Mouse (Mus musculus) ES-E14 (cell line): ENCODE results near the gene Fbxl4. TPM values are rescaled to one million over a fixed set of nuclear protein-coding genes. Genes with fewer than 3 reads are reported as not detected.

Experiments used
- DNase-seq: peaks from one replicate; pipeline ENCODE4 v3.0.0-alpha.2; 2013; ENCODE audit warnings: low read depth, low spot score
- H3K27ac ChIP-seq: 2 replicates; pipeline ENCODE4 v1.5.1; 2012; ENCODE audit warnings: low read depth, mild to moderate bottlenecking, low read length, moderate library complexity, mixed read lengths; ENCODE audit not compliant: poor library complexity, insufficient read depth, severe bottlenecking
- H3K36me3 ChIP-seq: 2 replicates; pipeline ENCODE4 v1.6.1; 2012; ENCODE audit warnings: mild to moderate bottlenecking, low read length, moderate library complexity, mixed read lengths; ENCODE audit not compliant: control insufficient read depth, poor library complexity, insufficient read depth, severe bottlenecking
- H3K4me1 ChIP-seq, 2 experiments: fragments of 150-350 bp in 1 of 2; sonication (generic) in 1 of 2; 2 replicates each; pipeline ENCODE4 v1.6.1; 2012; ENCODE audit warnings: low read length in 2 of 2, mild to moderate bottlenecking in 1 of 2, mixed read lengths in 1 of 2; ENCODE audit not compliant: control insufficient read depth in 2 of 2, insufficient read depth in 2 of 2, poor library complexity in 1 of 2
- H3K4me3 ChIP-seq, 2 experiments: fragments of 150-350 bp in 1 of 2; sonication (generic) in 1 of 2; 2 replicates each; pipeline ENCODE4 v1.5.1; 2012; ENCODE audit warnings: low read length in 2 of 2, low read depth in 1 of 2, mild to moderate bottlenecking in 1 of 2, mixed read lengths in 1 of 2; ENCODE audit not compliant: insufficient read depth in 1 of 2, poor library complexity in 1 of 2, severe bottlenecking in 1 of 2
- H3K9ac ChIP-seq: 2 replicates; pipeline ENCODE4 v1.6.1; 2012; ENCODE audit warnings: low read depth, mild to moderate bottlenecking, low read length, mixed read lengths; ENCODE audit not compliant: poor library complexity, insufficient read depth, severe bottlenecking
- H3K9me3 ChIP-seq: fragments of 150-350 bp; sonication (generic); 2 replicates; pipeline ENCODE4 v1.6.1; 2012; ENCODE audit warnings: low read depth, mild to moderate bottlenecking, low read length; ENCODE audit not compliant: control insufficient read depth, insufficient read depth
- CHD2 ChIP-seq: IDR thresholded peaks from 2 replicates; pipeline ENCODE4 v1.6.1; 2014; ENCODE audit warnings: mild to moderate bottlenecking, low read depth, low read length, inconsistent platforms
- HCFC1 ChIP-seq: IDR thresholded peaks from 2 replicates; pipeline ENCODE4 v1.6.1; 2012; ENCODE audit warnings: low read length, inconsistent platforms, borderline replicate concordance; ENCODE audit not compliant: insufficient read depth
- MAFK ChIP-seq: IDR thresholded peaks from 2 replicates; pipeline ENCODE4 v1.6.1; 2014; ENCODE audit warnings: mild to moderate bottlenecking, low read depth, low read length, inconsistent platforms; ENCODE audit not compliant: insufficient read depth
- ZC3H11A ChIP-seq: IDR thresholded peaks from 2 replicates; pipeline ENCODE4 v1.6.1; 2012; ENCODE audit warnings: low read depth, mild to moderate bottlenecking, inconsistent platforms, low read length, borderline replicate concordance
- ZNF384 ChIP-seq: IDR thresholded peaks from 2 replicates; pipeline ENCODE4 v1.6.1; 2012; ENCODE audit warnings: low read depth, low read length, inconsistent platforms
- in situ Hi-C, 2 experiments: fragments of 600-800 bp; cut with MboI; formaldehyde crosslinking; loops; one replicate each; pipeline ENCODE4 v1.15.1; 2025; ENCODE audit warnings: low sequenced_read_pairs in 2 of 2, inconsistent platforms in 1 of 2; ENCODE audit not compliant: unreplicated experiment in 2 of 2
- total RNA-seq: library from RNA; depleted of rRNA; stranded (reverse); fragments of 300-350 nt; gene quantifications from 2 replicates; pipeline ENCODE4 v1.2.3, GENCODE M21; 2012; rRNA removed

Gene Fbxl4
- total RNA-seq, 1 experiment = 9.7 TPM

DNA sequence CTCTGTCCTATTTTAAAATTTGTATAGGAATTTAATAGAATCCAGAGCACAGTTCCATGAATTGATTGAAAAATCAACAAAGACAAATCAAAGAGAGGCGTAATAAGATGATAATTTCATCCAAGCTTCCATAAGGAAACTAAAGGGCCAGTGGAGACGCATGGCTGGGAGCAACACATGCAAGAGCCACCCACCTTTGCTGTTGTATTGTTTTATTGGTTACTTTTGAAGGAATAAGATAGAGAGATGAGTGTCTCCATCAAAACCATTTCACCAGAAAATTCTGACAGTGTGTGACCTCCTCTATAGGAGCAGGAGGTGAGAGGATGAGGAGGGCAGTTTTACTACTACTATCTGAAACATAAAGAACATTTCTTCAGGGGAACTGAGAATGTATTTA lies 124.8 kb downstream of the Fbxl4 start:
- Histone ChIP-seq H3K27ac (no peak overlapping the region), H3K4me3 (no peak overlapping the region), H3K9me3 (no peaks in the 10 kb centered on the region), H3K9ac (no peak overlapping the region), H3K4me1 (no peaks in the 10 kb centered on the region), H3K36me3 (no peaks in the 10 kb centered on the region)
- TF ChIP-seq ZC3H11A (no peak), HCFC1 (no peak), ZNF384 (no peak), MAFK (no peak), CHD2 (no peak)
- no peak for DNase-seq
- in situ Hi-C loops = loop anchor here in 1 of 2 experiments (10.0 kb wide), 1 partner anchor 787 kb away; no protein-coding TSS in a partner anchor

GRCm38 (mm10) chr4:22482756-22483280 lies 125.5 kb downstream of the Fbxl4 start:
- Histone ChIP-seq H3K4me1 (no peaks in the 10 kb centered on the region), H3K36me3 (no peaks in the 10 kb centered on the region), H3K9me3 (no peaks in the 10 kb centered on the region), H3K9ac (no peak overlapping the region), H3K27ac (no peak overlapping the region), H3K4me3 (no peak overlapping the region)
- in situ Hi-C loops = loop anchor here in 1 of 2 experiments (10.0 kb wide), 1 partner anchor 788 kb away; no protein-coding TSS in a partner anchor
- no peak for DNase-seq
- no peak for TF ChIP-seq HCFC1
- TF ChIP-seq ZNF384 = peak; percentile 66

GRCm38 (mm10) chr4:22483548-22483947 lies 126.2 kb downstream of the Fbxl4 start:
- in situ Hi-C loops = loop anchor here in 1 of 2 experiments (10.0 kb wide), 1 partner anchor 789 kb away; no protein-coding TSS in a partner anchor
- H3K9me3 ChIP-seq = no peaks in the 10 kb centered on the region
- no peak overlapping the region for H3K9ac ChIP-seq
- H3K27ac ChIP-seq = no peak overlapping the region
- no peak for TF ChIP-seq CHD2
- TF ChIP-seq MAFK = no peak
- no peak for TF ChIP-seq ZC3H11A
- no peak for TF ChIP-seq ZNF384
- TF ChIP-seq HCFC1 = no peak
- DNase-seq = no peak
- H3K36me3 ChIP-seq = no peaks in the 10 kb centered on the region
- H3K4me3 ChIP-seq = no peak overlapping the region
- H3K4me1 ChIP-seq = no peaks in the 10 kb centered on the region

Other genes starting within 250 kb of the Fbxl4 start
- 0.18 TPM in 1 of 2 replicates, not detected in the other for gene Pou3f2, start 130.8 kb downstream of the Fbxl4 start, total RNA-seq